Mouse (Mus musculus) adrenal gland, adult 18-20 months (tissue): Measurements from ENCODE around the gene Nodal. TPM values are rescaled to one million over a fixed set of nuclear protein-coding genes. Genes with fewer than 3 reads are reported as not detected.

Source experiments
- total RNA-seq, 2 experiments: library from RNA; stranded (reverse); gene quantifications; 1 replicate in 1 of 2; 2 replicates in 1 of 2; pipeline ENCODE4 v1.2.3; 2021

Nodal gene
- total RNA-seq, 2 experiments from 2014 or later: not detected

Other genes starting within 250 kb of the Nodal start
- gene Tbata, start 246.0 kb upstream of the Nodal start, total RNA-seq: not detected
- gene Adamts14, start 144.5 kb upstream of the Nodal start, total RNA-seq: 1 to 10 TPM; 1.9 to 2.3 TPM
- gene Prf1, start 120.1 kb upstream of the Nodal start, total RNA-seq: under 1 TPM; 0.30 to 0.67 TPM
- 10 to 100 TPM; 17.3 to 31.1 TPM for gene Pald1, start 34.4 kb upstream of the Nodal start, total RNA-seq
- 100 to 1,000 TPM; 111 to 113 TPM for gene Eif4ebp2, start 34.7 kb downstream of the Nodal start, total RNA-seq
- 10 to 100 TPM in 1 of 2 experiments, 1 to 10 TPM in 1; 7.4 to 15.9 TPM for gene Lrrc20, start 57.8 kb downstream of the Nodal start, total RNA-seq
- under 1 TPM; 0.17 to 0.26 TPM for gene Npffr1, start 177.5 kb downstream of the Nodal start, total RNA-seq
- 100 to 1,000 TPM; 138 to 160 TPM for gene Ppa1, start 230.6 kb downstream of the Nodal start, total RNA-seq